Mouse (Mus musculus): ENCODE data around the gene Snapc3.
"Not testable (repeated sequence)": the region's sequence is repeated elsewhere in the genome, so short reads cannot be mapped to it uniquely, and the experiment has no call there.

Gene Snapc3

DNA sequence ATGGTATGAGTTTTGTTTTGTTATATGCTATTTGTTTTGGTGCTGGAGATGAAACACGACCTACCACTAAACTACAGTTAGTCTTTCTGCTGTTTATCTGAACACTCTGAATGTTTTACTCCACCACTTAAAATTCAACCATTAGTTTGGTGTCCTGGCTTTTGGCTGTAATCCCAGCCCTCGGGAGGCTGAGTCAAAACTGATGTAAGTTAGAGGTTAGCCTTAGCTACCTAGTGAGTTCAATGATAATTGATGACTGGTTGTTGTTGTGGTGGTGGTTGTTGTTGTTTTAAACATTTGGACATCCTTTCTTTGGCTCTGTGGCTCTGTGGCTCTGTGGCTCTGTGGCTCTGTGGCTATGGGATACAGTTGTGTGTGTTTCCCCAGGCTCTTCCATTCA lies 1.3 kb downstream of the Snapc3 start:
- DNase-seq = no peak

DNA sequence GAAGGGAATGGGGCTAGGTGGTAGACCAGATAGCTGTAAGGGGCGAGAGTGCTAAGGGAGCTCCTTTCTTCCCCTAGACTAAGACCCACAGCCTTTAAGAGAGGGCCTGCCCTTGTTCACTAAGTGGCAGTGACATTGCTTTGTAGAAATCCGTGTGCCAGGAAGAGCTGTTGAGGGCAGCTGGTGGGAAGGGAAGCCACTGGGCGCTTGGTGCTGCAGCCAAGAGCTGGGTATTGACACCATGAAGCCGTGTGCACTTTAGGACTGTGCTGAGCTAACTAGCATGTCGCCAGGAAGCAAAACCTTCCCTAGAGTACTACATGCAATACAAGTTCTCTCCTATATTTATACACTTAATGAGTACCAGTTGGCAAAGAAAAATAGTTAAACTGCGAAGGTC lies 6.1 kb downstream of the Snapc3 start:
- no peak for DNase-seq

DNA sequence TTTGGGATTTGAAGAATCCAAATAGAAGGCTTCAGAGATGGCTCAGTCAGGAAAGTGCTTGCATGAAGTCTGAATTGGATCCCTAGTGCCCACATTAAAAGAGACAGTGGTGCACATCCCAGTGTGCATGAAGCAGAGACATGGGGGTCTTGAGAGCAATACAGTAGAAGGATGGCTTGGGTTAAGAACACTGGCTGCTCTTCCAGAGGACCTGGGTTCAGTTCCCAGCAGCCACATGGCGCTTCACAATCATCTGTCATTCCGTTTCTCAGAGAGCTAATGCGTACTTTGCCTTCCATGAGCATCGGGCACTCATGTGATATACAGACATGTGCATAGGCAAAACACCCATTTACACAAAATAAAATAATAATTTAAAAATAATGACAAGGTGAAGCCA lies 7.6 kb downstream of the Snapc3 start:
- no peak for DNase-seq

DNA sequence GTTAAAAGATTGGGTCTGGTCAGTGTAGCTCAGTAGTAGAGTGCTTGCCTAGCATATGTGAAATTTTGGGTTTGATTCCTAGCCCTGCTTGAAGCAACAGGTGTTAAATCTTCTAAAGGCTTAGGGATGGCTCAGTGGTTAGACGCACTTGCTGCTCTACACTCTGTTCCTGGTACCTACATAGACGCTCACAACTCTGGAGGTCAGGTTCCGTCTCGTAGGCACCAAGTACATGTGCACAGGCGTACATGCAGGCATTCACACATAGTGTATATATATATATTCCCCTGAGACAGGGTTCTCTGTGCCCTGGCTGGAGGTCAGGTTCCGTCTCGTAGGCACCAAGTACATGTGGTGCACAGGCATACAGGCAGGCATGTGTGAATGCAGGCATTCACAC lies 9.6 kb downstream of the Snapc3 start:
- no peak for DNase-seq

DNA sequence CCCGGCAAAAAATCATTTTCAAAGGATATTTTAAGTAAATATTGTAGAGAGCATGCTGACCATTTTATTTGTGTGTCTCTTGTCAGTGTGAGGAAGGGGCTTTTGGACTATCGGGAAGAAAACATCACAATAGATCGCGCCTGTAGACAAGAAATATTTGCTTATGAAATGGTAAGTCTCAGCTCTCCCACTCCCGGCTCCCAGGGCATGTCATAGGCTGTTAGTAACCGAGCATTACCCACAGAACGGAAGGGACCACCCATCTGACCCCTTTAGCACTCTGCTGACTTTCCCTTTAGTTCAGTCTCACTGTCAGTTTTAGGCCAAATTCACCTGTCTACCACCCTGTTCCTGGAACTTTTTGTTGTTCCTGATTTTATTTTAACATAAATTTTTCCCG lies 10.2 kb downstream of the Snapc3 start:
- no peak for DNase-seq

DNA sequence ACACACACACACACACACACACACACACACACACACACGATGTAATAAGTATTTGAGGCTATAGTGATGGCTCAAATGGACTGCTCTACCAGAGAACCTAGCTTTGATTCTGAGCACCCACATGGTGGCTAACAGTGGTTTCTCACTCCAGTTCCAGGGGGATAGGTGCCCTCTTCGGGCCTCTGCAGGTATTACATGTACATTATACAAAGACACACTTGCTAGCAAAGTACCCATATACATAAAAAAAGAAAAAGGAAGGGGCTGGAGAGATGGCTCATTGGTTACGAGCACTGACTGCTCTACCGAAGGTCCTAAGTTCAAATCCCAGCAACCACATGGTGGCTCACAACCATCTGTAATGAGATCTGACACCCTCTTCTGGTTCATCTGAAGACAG lies 11.3 kb downstream of the Snapc3 start:
- no peak for DNase-seq

DNA sequence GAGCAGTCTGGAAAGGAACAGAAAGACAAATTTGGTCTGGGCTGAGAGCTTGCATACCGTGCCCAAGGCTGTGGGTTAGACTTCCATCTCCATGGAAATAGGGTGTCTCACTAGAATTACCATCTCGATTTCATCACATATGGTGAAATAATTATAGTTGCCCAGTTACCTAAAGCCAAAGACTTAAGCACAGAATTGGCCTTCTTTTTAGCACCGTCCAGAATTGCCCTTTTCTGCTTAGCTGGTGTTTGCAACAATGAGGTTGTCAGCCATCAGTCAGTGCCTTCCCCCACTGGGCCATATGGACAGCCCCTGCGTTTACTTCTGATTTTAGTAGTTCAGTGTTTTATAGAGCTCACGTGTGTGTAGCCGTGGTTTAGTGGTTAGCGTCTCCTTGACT lies 14.4 kb downstream of the Snapc3 start:
- no peak for DNase-seq

DNA sequence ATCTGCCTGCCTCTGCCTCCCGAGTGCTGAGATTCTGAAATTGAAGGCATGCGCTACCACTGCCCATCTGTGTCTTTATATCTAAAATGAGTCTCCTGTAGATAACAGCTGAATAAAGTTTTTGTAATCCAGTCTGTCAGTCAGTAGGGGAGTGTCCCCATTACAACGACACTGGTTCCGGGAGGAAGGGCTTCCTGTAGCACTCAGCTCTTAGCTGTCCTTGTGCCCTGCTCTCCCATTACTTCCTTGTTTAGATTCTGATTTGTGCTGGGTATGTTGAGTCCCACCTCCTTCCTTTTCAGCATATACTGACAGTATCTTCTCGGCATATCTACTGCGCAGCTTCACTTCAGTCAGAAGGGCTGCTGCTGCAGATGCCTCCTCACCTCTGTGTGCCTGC lies 15.4 kb downstream of the Snapc3 start:
- no peak for DNase-seq

DNA sequence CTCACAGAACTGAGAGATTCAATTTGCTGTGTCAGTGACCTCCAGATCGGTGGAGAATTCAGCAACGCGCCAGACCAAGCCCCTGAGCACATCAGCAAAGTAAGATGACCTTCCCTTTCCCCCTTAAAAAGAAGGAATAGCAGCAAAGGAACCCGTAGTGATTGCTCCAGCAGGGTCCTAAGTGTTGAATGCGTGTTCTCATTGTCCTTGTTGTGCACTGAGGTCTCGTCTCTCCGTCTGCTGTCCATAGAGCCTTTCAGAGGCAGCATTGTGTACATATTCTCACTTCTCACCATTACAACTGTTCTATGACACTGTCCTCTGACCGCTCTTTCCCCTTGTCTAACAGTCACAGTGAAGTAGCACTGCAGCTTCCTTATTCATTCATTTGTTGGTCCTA lies 18.9 kb downstream of the Snapc3 start:
- no peak for DNase-seq

DNA sequence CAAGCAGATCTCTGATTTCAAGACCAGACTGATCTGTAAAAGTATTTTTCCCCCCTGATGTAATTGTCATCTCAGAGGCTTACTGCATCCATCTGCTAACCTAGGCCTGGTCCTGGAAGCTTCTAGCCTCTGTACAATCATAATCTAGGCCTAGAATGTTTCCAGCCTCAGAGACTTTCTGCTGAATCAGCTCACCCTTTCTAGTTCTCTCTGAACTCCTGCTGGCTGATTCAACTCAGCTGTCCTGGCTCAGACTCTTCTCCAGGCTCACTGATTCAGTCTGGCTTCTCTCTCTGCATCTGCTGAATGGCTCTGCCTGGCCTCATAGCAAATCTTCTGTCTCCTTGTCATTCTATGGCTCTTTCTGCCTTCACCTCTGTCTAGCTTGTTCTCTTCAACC lies 20.6 kb downstream of the Snapc3 start:
- DNase-seq = no peak

DNA sequence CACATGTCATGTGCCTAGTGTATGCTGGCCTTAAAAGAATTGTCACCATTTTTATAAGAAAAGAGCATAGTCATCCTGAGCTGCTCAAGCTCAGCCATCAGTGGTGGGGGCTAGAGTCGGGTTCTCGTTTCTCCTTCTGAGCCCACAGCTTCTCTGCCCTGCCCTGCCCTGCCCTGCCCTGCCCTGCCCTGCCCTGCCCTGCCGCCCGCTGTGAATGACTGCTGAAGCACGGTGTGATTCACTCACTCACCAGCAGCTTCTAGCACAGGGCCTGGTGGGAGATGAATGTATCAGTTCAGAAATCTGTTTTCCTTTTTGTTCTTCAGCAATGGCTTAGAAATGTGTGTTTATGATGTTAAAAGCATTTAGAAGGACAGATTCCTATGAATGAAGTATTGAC lies 21.5 kb downstream of the Snapc3 start:
- DNase-seq = no peak

DNA sequence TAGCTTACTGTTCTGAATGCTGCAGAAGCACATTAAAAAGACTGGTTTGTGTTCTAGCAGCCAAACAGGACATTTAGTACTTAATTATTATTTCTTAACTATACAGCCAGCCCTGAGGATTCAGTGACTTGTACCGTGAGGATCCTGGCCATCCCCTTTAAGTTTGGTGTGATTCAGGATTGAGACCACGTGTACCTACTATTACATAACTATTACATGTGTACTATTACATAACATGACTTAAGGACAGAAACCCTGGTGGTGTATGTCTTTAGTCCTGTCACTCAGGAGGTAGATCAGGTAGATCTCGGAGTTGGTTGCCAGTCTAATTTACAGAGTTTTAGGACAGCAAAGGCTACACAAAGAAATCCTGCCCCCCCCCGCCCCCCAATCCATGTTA lies 23.5 kb downstream of the Snapc3 start:
- no peak for DNase-seq

DNA sequence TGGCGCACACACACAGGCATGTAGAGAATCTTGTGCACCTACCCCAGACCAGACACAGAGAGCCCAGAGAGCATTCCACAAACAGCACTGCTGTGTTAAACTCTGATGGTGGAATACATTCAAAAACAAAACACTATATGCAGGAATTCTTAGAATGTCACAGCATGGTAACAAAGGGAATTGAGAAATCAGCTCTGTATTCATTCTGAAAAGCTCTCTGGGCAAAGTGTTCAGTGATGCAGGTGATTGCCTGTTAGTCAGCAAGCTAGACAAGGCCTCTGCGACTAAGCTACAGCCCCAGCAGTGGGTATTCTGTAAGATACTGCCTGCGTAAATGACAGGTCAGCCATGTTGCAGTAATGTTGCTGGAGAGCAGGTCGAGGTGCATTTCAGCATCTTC lies 33.3 kb downstream of the Snapc3 start:
- no peak for DNase-seq

DNA sequence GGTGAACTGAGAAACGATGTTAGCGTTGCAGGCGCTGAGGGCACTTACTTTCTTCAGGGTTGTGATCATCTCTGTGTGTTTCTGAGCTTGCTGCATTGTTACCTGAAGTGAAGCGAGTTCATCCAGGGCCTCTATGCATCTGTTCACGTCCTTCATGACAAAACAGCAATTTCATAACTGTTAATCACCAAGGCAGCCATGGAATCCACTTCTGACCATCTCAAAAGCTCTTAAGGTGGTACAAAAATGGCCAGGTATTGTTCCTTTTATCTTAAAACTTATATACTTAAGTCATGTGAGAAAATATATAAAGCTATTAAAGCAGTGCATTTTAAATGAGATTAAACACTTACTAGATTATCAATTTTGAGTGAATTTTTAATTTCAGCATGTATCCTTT lies 42.6 kb downstream of the Snapc3 start:
- DNase-seq = no peak

DNA sequence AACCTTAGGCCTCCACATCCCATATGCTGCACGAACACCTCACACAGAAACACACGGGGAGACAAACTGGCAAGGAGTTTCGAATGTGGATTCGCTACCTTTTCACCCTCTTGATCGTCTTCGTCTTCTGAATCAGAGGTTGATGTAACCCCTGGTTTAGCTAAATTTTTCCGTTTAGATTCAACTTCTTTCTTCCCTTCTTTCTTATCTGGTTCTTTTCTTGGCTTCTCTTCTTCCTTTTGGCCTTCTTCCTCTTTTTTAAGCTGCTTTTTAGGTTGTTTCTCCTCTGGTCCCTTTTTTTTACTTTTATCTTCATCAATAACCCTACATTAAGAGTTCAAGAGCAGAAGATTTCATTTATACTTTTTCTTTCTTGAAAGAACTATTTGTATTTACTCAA lies 47.3 kb downstream of the Snapc3 start:
- no peak for DNase-seq

DNA sequence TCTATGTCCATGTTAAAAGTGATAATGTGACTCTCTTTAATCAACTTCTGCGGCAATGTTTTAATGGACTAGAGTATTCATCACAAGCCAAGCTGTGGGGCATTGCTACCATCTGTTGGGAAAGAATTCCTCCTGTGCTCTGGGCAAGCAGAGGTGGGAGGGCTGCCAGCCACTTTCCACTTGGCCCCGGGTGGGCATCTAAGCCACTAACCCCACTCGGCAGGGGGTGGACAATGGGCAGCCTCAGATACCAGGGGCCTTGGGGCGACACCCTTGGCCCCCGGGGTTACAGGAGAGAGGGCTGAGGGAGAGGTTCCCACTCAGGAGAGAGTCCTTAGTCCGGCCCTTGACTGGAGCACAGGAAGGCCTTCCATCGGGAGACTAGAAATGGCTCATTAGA lies 50.1 kb downstream of the Snapc3 start:
- DNase-seq = no peak

DNA sequence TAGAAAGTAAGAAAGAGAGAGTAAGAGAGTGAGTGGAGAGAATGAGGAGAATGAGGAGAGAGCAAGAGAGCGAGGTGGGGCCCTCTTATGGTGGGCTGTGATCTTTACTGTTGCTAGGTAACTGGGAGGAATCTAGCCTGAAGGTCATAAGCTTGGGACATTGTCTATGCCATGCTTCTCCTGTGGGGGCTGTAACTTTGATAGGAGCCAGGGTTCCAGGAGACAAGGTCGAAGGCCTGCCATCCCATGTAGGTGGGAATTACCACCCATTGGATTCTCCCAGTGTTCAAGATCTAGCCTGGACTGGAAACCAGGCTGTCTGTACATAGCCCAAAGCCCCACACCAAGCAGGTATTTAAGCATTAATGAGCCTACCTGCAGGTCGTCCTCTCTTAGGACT lies 50.7 kb downstream of the Snapc3 start:
- no peak for DNase-seq

DNA sequence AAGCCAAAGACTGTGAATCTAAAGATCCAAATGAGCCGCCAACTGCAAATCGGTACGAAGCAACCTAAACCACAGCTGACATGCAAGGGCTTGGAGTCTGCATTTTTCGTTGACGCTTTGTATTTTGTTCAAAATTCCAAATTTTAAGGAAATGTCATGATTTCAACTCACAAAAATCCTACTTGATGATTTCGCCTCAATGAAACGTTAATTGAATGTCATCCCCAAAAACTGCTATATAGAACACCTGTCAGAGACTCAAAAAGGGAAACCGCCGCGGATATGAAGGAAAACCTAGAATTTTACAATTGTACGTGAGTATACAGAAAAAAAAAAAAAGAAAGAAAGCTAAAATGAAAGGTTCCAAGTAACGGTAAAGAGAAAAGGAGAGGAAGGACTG lies 67.7 kb downstream of the Snapc3 start:
- DNase-seq = no peak

DNA sequence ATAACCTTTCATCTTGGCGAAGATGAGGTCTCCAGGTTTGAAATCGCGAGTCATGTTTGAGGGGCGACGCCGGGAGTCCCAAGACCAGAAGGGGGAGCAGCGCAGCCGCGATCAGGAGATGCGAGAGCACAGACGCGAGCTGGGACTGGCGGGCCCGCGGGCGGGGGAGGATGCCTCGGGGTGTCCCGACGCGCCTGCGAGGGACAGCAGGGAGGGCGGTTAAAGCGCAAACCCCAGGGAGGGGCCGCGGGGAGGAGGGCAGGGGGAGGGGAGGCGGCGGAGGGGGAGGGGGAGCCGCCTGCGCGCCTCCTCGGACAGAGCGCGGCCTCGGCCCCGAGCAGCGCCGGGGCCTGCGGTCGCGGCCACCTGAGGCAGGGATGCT lies 68.2 kb downstream of the Snapc3 start:
- peak; percentile 47 to 68 for DNase-seq

DNA sequence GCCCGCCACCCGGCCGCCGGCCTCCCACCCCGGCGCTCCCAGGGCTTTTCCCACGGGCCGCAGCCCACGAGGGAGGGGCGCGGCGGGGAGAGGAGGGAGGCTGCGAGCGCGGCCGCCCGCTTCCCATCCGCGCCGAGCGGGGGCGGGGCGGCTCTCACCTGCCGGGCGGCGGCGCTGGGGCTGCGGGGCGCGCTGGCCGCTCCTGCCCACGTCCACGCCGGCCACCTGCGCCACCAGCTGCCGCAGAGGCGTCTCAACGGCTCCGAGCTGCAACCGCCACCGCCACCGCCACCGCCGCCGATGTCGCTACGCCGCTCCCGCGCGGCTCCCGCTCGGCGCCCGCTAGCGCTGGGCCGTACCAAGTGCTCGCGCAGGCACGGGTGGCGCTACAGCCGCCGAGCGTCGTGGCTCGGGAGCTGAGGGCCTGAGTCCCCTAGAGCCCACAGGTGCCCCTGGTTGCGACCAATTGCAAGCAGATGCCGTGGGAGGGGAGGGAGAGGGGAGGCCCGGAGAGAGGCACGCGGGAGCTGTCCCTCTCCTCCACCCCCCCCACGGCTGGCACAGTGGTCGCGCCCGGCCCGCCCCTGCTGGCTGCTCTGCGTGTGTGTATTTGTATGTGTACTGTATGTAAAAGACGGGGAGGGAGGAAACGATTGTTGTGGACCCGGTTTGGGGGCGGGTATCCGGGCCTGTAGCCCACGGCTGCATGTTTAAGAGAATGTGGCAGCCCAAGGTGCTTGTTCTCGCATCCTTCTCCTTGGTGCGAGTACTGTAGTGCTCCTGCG lies 68.8 kb downstream of the Snapc3 start, which contains the start of gene Psip1:
Gene Psip1, minus strand, starts transcription at position 343 of the 785 bp plus-strand sequence.
- peak; percentile 72 to 79 for DNase-seq

DNA sequence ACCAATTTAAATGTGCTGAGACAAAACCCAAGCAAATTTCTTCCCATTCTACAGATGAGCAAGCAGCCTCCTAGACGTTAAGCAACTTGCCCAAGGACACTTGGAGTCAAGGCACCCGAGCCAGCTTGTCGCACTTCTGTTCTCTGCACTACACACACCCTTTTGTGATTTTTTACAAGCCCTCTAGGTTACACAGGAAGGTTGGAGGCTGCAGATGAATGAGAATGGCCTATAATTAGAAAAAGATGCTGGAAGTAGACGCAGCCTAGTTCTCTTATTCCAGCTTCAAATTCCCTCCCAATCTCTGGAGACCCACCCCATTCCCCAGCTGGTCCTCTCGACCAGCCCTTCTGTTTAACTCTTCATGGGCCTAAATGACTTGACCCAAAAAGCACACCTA lies 71.6 kb downstream of the Snapc3 start:
- no peak for DNase-seq

DNA sequence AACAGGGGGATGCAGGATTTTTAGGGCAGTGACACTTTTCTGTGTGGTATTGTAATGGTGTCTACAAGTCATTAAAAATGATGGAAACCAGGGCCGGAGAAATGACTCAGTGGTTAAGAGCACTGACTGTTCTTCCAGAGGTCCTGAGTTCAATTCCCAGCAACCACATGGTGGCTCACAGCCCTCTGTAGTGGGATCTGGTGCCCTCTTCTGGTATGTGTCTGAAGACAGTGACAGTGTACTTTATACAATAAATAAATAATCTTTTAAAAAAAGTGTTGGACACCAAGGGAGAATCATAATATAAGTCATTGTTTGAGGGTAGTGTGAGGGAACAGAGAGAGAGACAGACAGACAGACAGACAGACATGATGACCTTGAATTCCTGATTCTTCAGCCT lies 75.6 kb downstream of the Snapc3 start:
- no peak for DNase-seq

DNA sequence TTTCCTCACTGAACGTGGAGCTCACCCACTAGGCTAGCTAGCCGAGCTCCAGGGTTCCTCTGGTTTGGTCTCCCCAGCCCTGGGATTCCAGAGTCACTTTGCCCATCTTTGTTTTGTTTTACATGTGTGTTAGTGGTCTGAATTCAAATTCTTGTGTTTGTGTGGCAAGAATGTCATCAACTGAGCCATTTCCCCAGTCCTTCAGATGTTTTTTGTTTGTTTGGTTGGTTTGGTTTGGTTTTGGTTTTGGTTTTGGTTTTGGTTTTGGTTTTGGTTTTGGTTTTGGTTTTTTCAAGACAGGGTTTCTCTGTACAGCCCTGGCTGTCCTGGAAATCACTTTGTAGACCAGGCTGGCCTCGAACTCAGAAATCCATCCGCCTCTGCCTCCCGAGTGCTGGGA lies 79.5 kb downstream of the Snapc3 start:
- not testable (repeated sequence) for DNase-seq

DNA sequence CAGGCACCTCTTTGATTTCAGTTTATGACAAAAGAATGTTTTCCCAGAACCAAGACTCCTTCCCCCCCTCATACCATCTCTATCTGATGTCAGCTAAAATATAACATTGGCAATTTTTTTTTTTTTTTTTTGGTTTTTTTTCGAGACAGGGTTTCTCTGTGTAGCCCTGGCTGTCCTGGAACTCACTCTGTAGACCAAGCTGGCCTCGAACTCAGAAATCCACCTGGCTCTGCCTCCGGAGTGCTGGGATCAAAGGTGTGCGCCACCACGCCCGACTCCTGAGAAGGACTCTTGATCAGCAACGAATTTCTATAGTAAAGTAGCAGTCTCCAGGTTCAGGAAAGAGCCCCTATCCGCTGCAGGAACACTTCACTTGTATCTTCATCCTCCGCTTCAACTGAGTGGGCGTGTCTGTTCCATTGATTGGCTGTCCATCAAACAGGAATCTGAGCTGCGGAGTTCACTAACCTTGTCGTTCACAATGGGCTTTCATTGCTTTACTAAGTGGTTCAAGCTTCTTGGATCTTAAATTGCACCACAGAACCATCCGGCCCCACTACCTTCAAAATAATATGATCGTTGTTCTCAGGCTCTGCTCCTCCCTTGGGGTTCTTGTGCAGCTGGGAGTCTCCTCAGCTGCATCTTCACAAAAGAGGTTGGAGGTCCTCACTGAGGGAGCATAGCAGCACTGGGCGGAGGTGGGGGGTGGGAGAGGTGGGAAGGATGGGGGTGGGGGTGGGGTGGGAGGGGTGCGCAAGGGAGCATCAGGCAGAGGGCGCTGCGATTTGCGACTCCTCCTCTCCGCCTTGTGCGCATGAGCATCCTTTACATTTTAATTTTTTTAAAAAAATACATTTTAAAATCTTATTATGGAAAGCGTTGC lies 82.9 kb downstream of the Snapc3 start:
- no peak for DNase-seq
